Mouse (Mus musculus): Measurements from ENCODE around the gene Map7. TPM values are rescaled to one million over a fixed set of nuclear protein-coding genes. Genes with fewer than 3 reads are reported as not detected.

Gene Map7
- polyA plus RNA-seq, 1 experiment from 2014 or later: 9.9 TPM

GRCm38 (mm10) chr10:20222011-20222410 lies 73.7 kb downstream of the Map7 start:
- H3K4me3 ChIP-seq: no peak overlapping the region
- H3K36me3 ChIP-seq: no peaks in the 10 kb centered on the region
- H3K27ac ChIP-seq (replicated peaks): no peak overlapping the region
- H3K9me3 ChIP-seq (replicated peaks): no peaks in the 10 kb centered on the region
- DNase-seq (ENCODE audit: low spot score): no peak
- WGBS: 85% methylated on average over 4 of the region's 4 CpGs
- no peaks in the 10 kb centered on the region for H3K4me1 ChIP-seq
- H3K27me3 ChIP-seq (ENCODE audit: low read depth, poor library complexity, severe bottlenecking): no peaks in the 10 kb centered on the region

- H3K9me3 ChIP-seq (replicated peaks): no peaks in the 10 kb centered on the region
- 78% methylated on average over 4 of the region's 4 CpGs for WGBS
- DNase-seq (ENCODE audit: low spot score): no peak
- no peaks in the 10 kb centered on the region for H3K27me3 ChIP-seq (ENCODE audit: low read depth, poor library complexity, severe bottlenecking)
- 0 out of 2 replicates have a peak, but pooled peaks cover 5% of the 10 kb centered on the region for H3K36me3 ChIP-seq
- H3K4me3 ChIP-seq: no peak overlapping the region
- no peaks in the 10 kb centered on the region for H3K4me1 ChIP-seq
- no peak overlapping the region for H3K27ac ChIP-seq (replicated peaks)
Observed at GRCm38 (mm10) chr10:20226728-20227127, 78.5 kb downstream of the Map7 start.

- Histone ChIP-seq H3K4me3 (no peak overlapping the region), H3K27ac (replicated peaks) (no peak overlapping the region), H3K4me1 (no peaks in the 10 kb centered on the region), H3K36me3 (peaks cover 12% of the 10 kb centered on the region; the same call in 1 of the 2 replicates), H3K27me3 (ENCODE audit: low read depth, poor library complexity, severe bottlenecking) (no peaks in the 10 kb centered on the region), H3K9me3 (replicated peaks) (no peaks in the 10 kb centered on the region)
- no peak for DNase-seq (ENCODE audit: low spot score)
- 90% methylated on average over 5 of the region's 5 CpGs for WGBS
Observed at GRCm38 (mm10) chr10:20230026-20230425, 81.8 kb downstream of the Map7 start.

GRCm38 (mm10) chr10:20233451-20233850 lies 85.2 kb downstream of the Map7 start:
- H3K36me3 ChIP-seq: peaks cover 18% of the 10 kb centered on the region; the same call in 1 of the 2 replicates
- no peak for DNase-seq (ENCODE audit: low spot score)
- H3K4me3 ChIP-seq: no peak overlapping the region
- 94% methylated on average over 10 of the region's 10 CpGs for WGBS
- no peaks in the 10 kb centered on the region for H3K9me3 ChIP-seq (replicated peaks)
- H3K27me3 ChIP-seq (ENCODE audit: low read depth, poor library complexity, severe bottlenecking): no peaks in the 10 kb centered on the region
- no peaks in the 10 kb centered on the region for H3K4me1 ChIP-seq
- H3K27ac ChIP-seq (replicated peaks): no peak overlapping the region

GRCm38 (mm10) chr10:20234466-20234865 lies 86.2 kb downstream of the Map7 start:
- Histone ChIP-seq H3K27me3 (ENCODE audit: low read depth, poor library complexity, severe bottlenecking) (no peaks in the 10 kb centered on the region), H3K9me3 (replicated peaks) (no peaks in the 10 kb centered on the region), H3K4me1 (no peaks in the 10 kb centered on the region), H3K27ac (replicated peaks) (no peak overlapping the region), H3K4me3 (no peak overlapping the region), H3K36me3 (peaks cover 18% of the 10 kb centered on the region; the same call in 1 of the 2 replicates)
- 72% methylated on average over 4 of the region's 4 CpGs for WGBS
- DNase-seq (ENCODE audit: low spot score): peak; percentile 24

- Histone ChIP-seq H3K4me3 (no peak overlapping the region), H3K27ac (replicated peaks) (no peak overlapping the region), H3K9me3 (replicated peaks) (no peaks in the 10 kb centered on the region), H3K36me3 (peaks cover 18% of the 10 kb centered on the region; the same call in 1 of the 2 replicates), H3K4me1 (no peaks in the 10 kb centered on the region), H3K27me3 (ENCODE audit: low read depth, poor library complexity, severe bottlenecking) (no peaks in the 10 kb centered on the region)
- no peak for DNase-seq (ENCODE audit: low spot score)
- 96% methylated on average over 3 of the region's 3 CpGs for WGBS
Observed at GRCm38 (mm10) chr10:20235656-20236055, 87.4 kb downstream of the Map7 start.

- DNase-seq (ENCODE audit: low spot score): no peak
- WGBS: 96% methylated on average over 6 of the region's 6 CpGs
- no peaks in the 10 kb centered on the region for H3K9me3 ChIP-seq (replicated peaks)
Observed at GRCm38 (mm10) chr10:20236241-20236640, 88.0 kb downstream of the Map7 start.

GRCm38 (mm10) chr10:20238281-20238680 lies 90.0 kb downstream of the Map7 start:
- Histone ChIP-seq H3K9me3 (replicated peaks) (no peaks in the 10 kb centered on the region), H3K4me1 (no peaks in the 10 kb centered on the region), H3K27ac (replicated peaks) (no peak overlapping the region), H3K27me3 (ENCODE audit: low read depth, poor library complexity, severe bottlenecking) (no peaks in the 10 kb centered on the region), H3K36me3 (peaks cover 9% of the 10 kb centered on the region; the same call in 1 of the 2 replicates), H3K4me3 (no peak overlapping the region)
- WGBS: 85% methylated on average over 5 of the region's 5 CpGs
- no peak for DNase-seq (ENCODE audit: low spot score)

More at GRCm38 (mm10) chr10:20236241-20236640, 88.0 kb downstream of the Map7 start:
- no peaks in the 10 kb centered on the region for H3K4me1 ChIP-seq
- no peaks in the 10 kb centered on the region for H3K27me3 ChIP-seq (ENCODE audit: low read depth, poor library complexity, severe bottlenecking)
- no peak overlapping the region for H3K4me3 ChIP-seq
- no peak overlapping the region for H3K27ac ChIP-seq (replicated peaks)
- H3K36me3 ChIP-seq: peaks cover 18% of the 10 kb centered on the region; the same call in 1 of the 2 replicates

GRCm38 (mm10) chr10:20240858-20241257 lies 92.6 kb downstream of the Map7 start:
- DNase-seq (ENCODE audit: low spot score): no peak
- Histone ChIP-seq H3K4me3 (no peak overlapping the region), H3K4me1 (no peaks in the 10 kb centered on the region), H3K36me3 (no peaks in the 10 kb centered on the region), H3K27ac (replicated peaks) (no peak overlapping the region), H3K9me3 (replicated peaks) (no peaks in the 10 kb centered on the region), H3K27me3 (ENCODE audit: low read depth, poor library complexity, severe bottlenecking) (no peaks in the 10 kb centered on the region)
- 94% methylated on average over 6 of the region's 6 CpGs for WGBS

- Histone ChIP-seq H3K9me3 (replicated peaks) (no peaks in the 10 kb centered on the region), H3K27me3 (ENCODE audit: low read depth, poor library complexity, severe bottlenecking) (no peaks in the 10 kb centered on the region), H3K36me3 (no peaks in the 10 kb centered on the region), H3K27ac (replicated peaks) (no peak overlapping the region), H3K4me1 (no peaks in the 10 kb centered on the region), H3K4me3 (no peak overlapping the region)
- DNase-seq (ENCODE audit: low spot score): no peak
- 83% methylated on average over 7 of the region's 7 CpGs for WGBS
Observed at GRCm38 (mm10) chr10:20243321-20243720, 95.0 kb downstream of the Map7 start.

- Histone ChIP-seq H3K9me3 (replicated peaks) (no peaks in the 10 kb centered on the region), H3K27ac (replicated peaks) (no peak overlapping the region), H3K4me3 (no peak overlapping the region), H3K27me3 (ENCODE audit: low read depth, poor library complexity, severe bottlenecking) (no peaks in the 10 kb centered on the region), H3K4me1 (no peaks in the 10 kb centered on the region), H3K36me3 (no peaks in the 10 kb centered on the region)
- DNase-seq (ENCODE audit: low spot score): no peak
- 94% methylated on average over 11 of the region's 11 CpGs for WGBS
Observed at GRCm38 (mm10) chr10:20245082-20245481, 96.8 kb downstream of the Map7 start.

- H3K27me3 ChIP-seq (ENCODE audit: low read depth, poor library complexity, severe bottlenecking): no peaks in the 10 kb centered on the region
- no peak overlapping the region for H3K27ac ChIP-seq (replicated peaks)
- no peaks in the 10 kb centered on the region for H3K36me3 ChIP-seq
- no peaks in the 10 kb centered on the region for H3K4me1 ChIP-seq
- no peak for DNase-seq (ENCODE audit: low spot score)
- no peaks in the 10 kb centered on the region for H3K9me3 ChIP-seq (replicated peaks)
- H3K4me3 ChIP-seq: no peak overlapping the region
- 92% methylated on average over 10 of the region's 10 CpGs for WGBS
Observed at GRCm38 (mm10) chr10:20249091-20249490, 100.8 kb downstream of the Map7 start.

- Histone ChIP-seq H3K9me3 (replicated peaks) (no peaks in the 10 kb centered on the region), H3K4me3 (no peak overlapping the region), H3K27ac (replicated peaks) (no peak overlapping the region), H3K4me1 (no peaks in the 10 kb centered on the region), H3K27me3 (ENCODE audit: low read depth, poor library complexity, severe bottlenecking) (no peaks in the 10 kb centered on the region), H3K36me3 (0 out of 2 replicates have a peak, but pooled peaks cover 3% of the 10 kb centered on the region)
- 91% methylated on average over 8 of the region's 8 CpGs for WGBS
- no peak for DNase-seq (ENCODE audit: low spot score)
Observed at GRCm38 (mm10) chr10:20255579-20255978, 107.3 kb downstream of the Map7 start.

All from midbrain, embryonic 10.5 days (tissue).